Mouse (Mus musculus) testis, adult 2 months (tissue): ENCODE results near the gene Megf11.

Source experiments
- CTCF ChIP-seq: fragments of 200-500 bp; IDR thresholded peaks from 2 replicates; pipeline ENCODE4 v1.5.1; 2012; ENCODE audit warnings: low read depth, mild to moderate bottlenecking, inconsistent platforms, low read length, moderate library complexity; ENCODE audit not compliant: control insufficient read depth, insufficient read depth, insufficient replicate concordance
- POLR2A ChIP-seq: fragments of 200-500 bp; IDR thresholded peaks from 2 replicates; pipeline ENCODE4 v1.6.1; 2012; ENCODE audit warnings: low read depth, mild to moderate bottlenecking, inconsistent platforms, low read length, moderate library complexity; ENCODE audit not compliant: control insufficient read depth

DNA sequence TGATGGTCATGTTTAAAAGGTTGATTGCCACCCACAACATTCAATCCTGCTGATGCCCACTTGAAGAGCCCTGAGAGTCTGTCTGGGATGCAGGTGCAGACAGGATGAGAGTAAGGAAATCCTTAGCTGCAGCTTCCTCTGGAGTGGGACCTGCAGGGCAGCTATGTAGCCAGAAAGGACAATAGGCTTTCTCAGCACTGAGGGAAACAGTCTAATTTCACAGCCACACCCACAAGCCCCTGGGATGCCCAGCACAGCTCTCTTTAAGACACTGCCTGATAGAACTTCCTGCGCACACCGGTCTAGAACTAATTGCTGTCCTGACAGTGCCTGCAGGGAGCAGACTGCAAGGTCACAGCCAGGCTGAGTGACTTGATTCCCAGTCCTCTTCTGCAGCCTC, 282.6 kb downstream of the Megf11 start:
- TF ChIP-seq CTCF (no peak), POLR2A (no peak)
